Mouse (Mus musculus) heart, embryonic 12.5 days (tissue): ENCODE measurements around the gene Rpl32. TPM values are rescaled to one million over a fixed set of nuclear protein-coding genes. Genes with fewer than 3 reads are reported as not detected.

Experiments used
- ATAC-seq: fragments of 200-750 bp; cut with Nextera tagmentation; 2 replicates; pipeline ENCODE4 v1.8.0; 2017; ENCODE audit warnings: moderate TSS enrichment, moderate library complexity; ENCODE audit not compliant: insufficient number of reproducible peaks, low FRiP score
- H3K27ac ChIP-seq: fragments of 300-500 bp; sonication (generic); 2 replicates; pipeline ENCODE4 v1.5.1; 2016; ENCODE audit warnings: mild to moderate bottlenecking, moderate library complexity; ENCODE audit not compliant: poor library complexity, severe bottlenecking
- H3K27me3 ChIP-seq: fragments of 300-500 bp; sonication (generic); replicated peaks from 2 replicates; pipeline ENCODE4 v1.6.1; 2016; ENCODE audit warnings: mild to moderate bottlenecking, moderate library complexity
- H3K36me3 ChIP-seq: fragments of 300-500 bp; sonication (generic); 2 replicates; pipeline ENCODE4 v1.6.1; 2016; ENCODE audit warnings: mild to moderate bottlenecking, moderate library complexity
- H3K4me1 ChIP-seq: fragments of 300-500 bp; sonication (generic); replicated peaks from 2 replicates; pipeline ENCODE4 v1.6.1; 2016; ENCODE audit warnings: mild to moderate bottlenecking
- H3K4me2 ChIP-seq: fragments of 300-500 bp; sonication (generic); 2 replicates; pipeline ENCODE4 v1.6.1; 2016; ENCODE audit warnings: mild to moderate bottlenecking, moderate library complexity
- H3K4me3 ChIP-seq: fragments of 300-500 bp; sonication (generic); 2 replicates; pipeline ENCODE4 v1.5.1; 2016; ENCODE audit warnings: mild to moderate bottlenecking
- H3K9ac ChIP-seq: fragments of 300-500 bp; sonication (generic); 2 replicates; pipeline ENCODE4 v1.6.1; 2016; ENCODE audit warnings: mild to moderate bottlenecking, moderate library complexity
- H3K9me3 ChIP-seq: fragments of 300-500 bp; sonication (generic); replicated peaks from 2 replicates; pipeline ENCODE4 v1.6.1; 2016; ENCODE audit warnings: mild to moderate bottlenecking, moderate library complexity
- WGBS: fragments of 180-500 bp; shearing (Covaris S2); methylation state at CpG from one replicate; pipeline ENCODE4 v1.1.7; 2016; 5-methylcytosine and 5-hydroxymethylcytosine counted together
- polyA plus RNA-seq: library from polyadenylated mRNA; unstranded; fragments of >200 nt; fragmentation: Nextera tagmentation; extraction: Ambion mirVana; gene quantifications from 2 replicates; pipeline ENCODE4 v1.2.1, GENCODE M21; 2016

The Rpl32 gene
- 1,366 and 1,429 TPM in 2 replicates for polyA plus RNA-seq

DNA sequence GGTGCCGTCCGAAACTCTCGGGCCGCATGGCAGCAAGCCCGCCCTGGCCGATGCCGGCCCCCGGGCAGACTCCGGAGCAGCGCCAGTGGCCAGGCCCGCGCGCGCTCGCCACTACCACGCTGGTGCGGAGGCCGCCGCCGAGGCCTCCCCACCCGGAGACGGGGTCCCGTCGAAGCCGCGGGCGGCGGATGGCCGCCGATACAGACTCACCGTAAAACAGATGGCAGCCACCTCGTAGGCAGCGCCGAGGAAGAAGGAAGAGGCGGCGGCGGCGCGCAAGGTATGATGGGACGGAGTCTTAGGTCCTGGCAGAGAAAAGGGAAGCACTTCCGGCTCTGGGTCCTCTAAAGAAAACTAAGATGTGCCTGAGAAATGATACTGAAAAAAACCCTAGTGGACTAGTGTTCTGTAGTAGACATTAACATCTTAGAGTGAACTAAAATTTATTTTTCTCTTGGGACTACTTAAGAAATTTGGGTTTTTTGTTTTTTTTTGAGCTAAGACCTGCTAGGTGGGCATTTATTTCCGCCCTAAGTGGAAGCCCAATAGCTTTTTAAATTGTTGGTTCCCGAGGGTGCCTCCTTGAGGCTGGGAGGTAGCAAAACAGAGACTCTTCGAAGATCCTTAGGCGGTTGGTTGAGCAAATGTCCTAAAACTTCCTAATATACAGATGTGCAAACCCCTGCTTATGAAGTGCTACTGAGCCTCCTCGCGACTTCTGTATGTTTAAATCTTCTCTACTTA is at the start of gene Rpl32:
Gene Rpl32 (minus strand): TSS at position 260 of the 744 bp plus-strand sequence.
- Histone ChIP-seq H3K4me3 (peak within 1 kb of the TSS; percentile 95), H3K36me3 (peaks cover 39% of the 10 kb centered on the region), H3K9ac (peak within 1 kb of the TSS; percentile 99), H3K4me2 (peak within 1 kb of the TSS; percentile 84), H3K27ac (peak within 1 kb of the TSS; percentile 93), H3K27me3 (no peaks in the 10 kb centered on the region), H3K4me1 (peaks cover 20% of the 10 kb centered on the region), H3K9me3 (no peaks in the 10 kb centered on the region)
- WGBS = under 1% methylated on average over 47 of the region's 47 CpGs
- peak; percentile 83 for ATAC-seq

DNA sequence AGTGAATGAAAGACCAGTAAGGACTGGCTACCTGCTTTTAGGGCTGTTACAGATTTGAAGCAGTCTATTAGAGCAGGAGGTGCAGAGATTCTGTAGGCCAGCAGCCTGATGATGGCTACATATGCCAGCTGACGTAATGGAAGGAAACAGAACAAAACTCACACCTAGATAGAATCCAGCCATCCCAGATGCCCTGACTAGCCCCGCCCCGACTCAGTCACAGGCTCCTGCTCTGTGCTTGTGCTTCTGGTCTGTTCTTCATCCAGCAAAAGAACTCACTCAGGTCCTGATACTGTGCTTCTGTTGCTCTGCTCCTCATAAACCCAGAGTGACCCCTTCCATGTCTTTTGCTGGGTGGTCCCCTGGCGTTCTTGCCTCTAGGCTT is 47.8 kb upstream of the Rpl32 start:
- Histone ChIP-seq H3K4me3 (no peak overlapping the region), H3K27ac (peak overlapping the region; percentile 50), H3K9me3 (no peaks in the 10 kb centered on the region), H3K4me1 (peaks cover 60% of the 10 kb centered on the region), H3K27me3 (no peaks in the 10 kb centered on the region), H3K36me3 (no peaks in the 10 kb centered on the region), H3K4me2 (no peak overlapping the region), H3K9ac (0 out of 2 replicates have a peak overlapping the region, but pooled peaks have one; percentile 1)
- WGBS = 51% methylated on average over 4 of the region's 4 CpGs
- 0 out of 2 replicates have a peak, but pooled peaks have one; percentile 17 for ATAC-seq

DNA sequence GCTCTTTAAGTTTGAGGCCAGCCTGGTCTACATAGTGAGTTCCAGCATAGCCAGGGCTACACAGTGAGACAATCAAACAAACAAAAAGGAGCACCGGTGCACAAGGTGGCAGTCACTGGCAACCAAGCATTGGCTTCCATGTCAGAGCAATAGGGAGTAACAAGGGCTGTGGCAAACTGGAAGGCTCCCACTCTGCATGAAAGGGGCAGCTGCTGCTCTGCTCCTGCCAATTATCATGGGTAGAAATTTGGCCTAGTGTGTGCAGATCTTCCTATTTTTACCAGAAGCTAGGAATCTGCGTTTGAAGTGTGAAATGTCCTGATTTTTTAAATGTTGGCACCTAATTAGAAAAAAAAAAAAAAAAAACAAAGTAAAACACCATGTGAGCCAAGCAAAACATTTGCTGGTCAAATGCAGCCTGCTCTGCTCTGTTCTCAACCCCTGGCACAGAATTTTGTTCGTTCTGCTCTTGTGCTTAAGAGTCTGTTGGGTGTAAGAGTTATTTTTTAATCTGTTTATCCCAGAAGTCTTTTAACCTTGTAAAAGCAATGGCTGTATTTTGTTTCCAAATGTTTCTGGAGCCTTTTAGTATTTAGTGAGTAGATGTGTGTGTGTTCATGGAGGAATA is 47.3 kb upstream of the Rpl32 start:
- no peak overlapping the region for H3K9ac ChIP-seq
- H3K4me1 ChIP-seq = peaks cover 60% of the 10 kb centered on the region
- no peaks in the 10 kb centered on the region for H3K27me3 ChIP-seq
- ATAC-seq = no peak
- 58% methylated on average over 3 of the region's 3 CpGs for WGBS
- no peaks in the 10 kb centered on the region for H3K36me3 ChIP-seq
- peak overlapping the region; percentile 50 for H3K27ac ChIP-seq
- no peak overlapping the region for H3K4me2 ChIP-seq
- no peaks in the 10 kb centered on the region for H3K9me3 ChIP-seq
- H3K4me3 ChIP-seq = no peak overlapping the region

- Histone ChIP-seq H3K4me2 (no peak overlapping the region), H3K4me3 (no peak overlapping the region), H3K27ac (no peak overlapping the region), H3K27me3 (no peaks in the 10 kb centered on the region), H3K9ac (no peak overlapping the region), H3K9me3 (no peaks in the 10 kb centered on the region), H3K36me3 (no peaks in the 10 kb centered on the region; the same call in 1 of the 2 replicates), H3K4me1 (peaks cover 50% of the 10 kb centered on the region)
- WGBS = 59% methylated on average over 2 of the region's 2 CpGs
- no peak for ATAC-seq
Observed at GRCm38 (mm10) chr6:115854432-115854831, 45.9 kb upstream of the Rpl32 start.

- H3K27ac ChIP-seq = peak overlapping the region; percentile 90
- 50% methylated on average over 7 of the region's 7 CpGs for WGBS
- peak overlapping the region; percentile 75 for H3K9ac ChIP-seq
- no peaks in the 10 kb centered on the region for H3K9me3 ChIP-seq
- no peaks in the 10 kb centered on the region for H3K27me3 ChIP-seq
- H3K4me1 ChIP-seq = peaks cover 45% of the 10 kb centered on the region
- peaks cover 1% of the 10 kb centered on the region for H3K36me3 ChIP-seq
- no peak for ATAC-seq
- H3K4me2 ChIP-seq = peak overlapping the region; percentile 67
- peak overlapping the region; percentile 60 for H3K4me3 ChIP-seq
Observed at GRCm38 (mm10) chr6:115853985-115854384, 45.4 kb upstream of the Rpl32 start.

GRCm38 (mm10) chr6:115853091-115853813 is 44.7 kb upstream of the Rpl32 start, which contains the start of the genes Mbd4 and Ift122:
Gene Mbd4, minus strand, starts transcription at chr6:115853371.
Gene Ift122, plus strand, starts transcription at chr6:115853470.
- H3K36me3 ChIP-seq = peaks cover 8% of the 10 kb centered on the region
- peaks cover 48% of the 10 kb centered on the region for H3K4me1 ChIP-seq
- under 1% methylated on average over 51 of the region's 51 CpGs for WGBS
- peak within 1 kb of the TSS; percentile 93 for H3K4me2 ChIP-seq
- no peaks in the 10 kb centered on the region for H3K27me3 ChIP-seq
- ATAC-seq = peak; percentile 96
- H3K27ac ChIP-seq = peak within 1 kb of the TSS; percentile 90
- H3K4me3 ChIP-seq = peak within 1 kb of the TSS; percentile 61
- peak within 1 kb of the TSS; percentile 77 for H3K9ac ChIP-seq
- no peaks in the 10 kb centered on the region for H3K9me3 ChIP-seq

DNA sequence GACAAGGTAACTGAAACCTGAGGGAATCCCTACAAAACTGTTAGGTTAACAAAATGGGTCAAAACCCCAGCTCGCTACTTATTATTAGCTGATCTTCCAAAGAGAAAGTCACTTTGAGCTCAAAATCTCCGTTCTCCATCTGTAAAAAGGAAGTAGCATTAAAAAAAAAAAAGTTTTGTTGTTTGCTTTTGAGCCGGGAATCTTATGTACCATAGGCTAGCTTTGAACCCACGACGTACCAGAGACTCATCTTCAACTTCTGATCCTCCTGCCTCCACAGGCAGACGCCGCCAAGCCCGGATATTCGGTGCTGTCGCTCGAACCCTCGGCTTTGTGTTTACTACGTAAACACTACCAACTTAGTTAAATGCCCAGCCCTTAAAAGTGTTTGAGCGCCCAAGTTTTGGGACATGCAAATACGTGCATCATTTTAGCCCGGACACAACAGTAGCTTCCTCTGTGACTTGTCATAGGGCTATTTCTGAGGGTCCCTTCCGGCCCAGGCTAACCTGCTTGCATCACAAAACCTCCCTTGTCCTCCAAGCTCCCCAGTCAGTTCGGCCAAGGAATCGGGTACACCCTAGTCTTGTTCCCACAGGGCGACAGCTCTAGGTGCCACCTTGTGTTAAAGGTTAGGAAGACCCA is 44.0 kb upstream of the Rpl32 start:
- ATAC-seq = no peak
- H3K4me3 ChIP-seq = peak overlapping the region; percentile 61
- 6% methylated on average over 20 of the region's 20 CpGs for WGBS

GRCm38 (mm10) chr6:115848598-115849304 is 40.2 kb upstream of the Rpl32 start:
- ATAC-seq = no peak
- peaks cover 21% of the 10 kb centered on the region for H3K4me1 ChIP-seq
- no peak overlapping the region for H3K4me2 ChIP-seq
- H3K27ac ChIP-seq = no peak overlapping the region
- H3K27me3 ChIP-seq = no peaks in the 10 kb centered on the region
- H3K36me3 ChIP-seq = peaks cover 25% of the 10 kb centered on the region
- no peak overlapping the region for H3K4me3 ChIP-seq
- 90% methylated on average over 10 of the region's 10 CpGs for WGBS
- no peak overlapping the region for H3K9ac ChIP-seq
- H3K9me3 ChIP-seq = no peaks in the 10 kb centered on the region

More for the DNA sequence above, 44.0 kb upstream of the Rpl32 start:
- no peaks in the 10 kb centered on the region for H3K27me3 ChIP-seq
- H3K4me1 ChIP-seq = peaks cover 49% of the 10 kb centered on the region
- H3K9ac ChIP-seq = peak overlapping the region; percentile 77
- H3K4me2 ChIP-seq = peak overlapping the region; percentile 93
- peak overlapping the region; percentile 90 for H3K27ac ChIP-seq
- H3K9me3 ChIP-seq = no peaks in the 10 kb centered on the region
- H3K36me3 ChIP-seq = peaks cover 9% of the 10 kb centered on the region

- WGBS = 36% methylated on average over 8 of the region's 8 CpGs
- H3K9me3 ChIP-seq = no peaks in the 10 kb centered on the region
- no peak overlapping the region for H3K4me2 ChIP-seq
- H3K4me1 ChIP-seq = peaks cover 11% of the 10 kb centered on the region
- H3K27me3 ChIP-seq = no peaks in the 10 kb centered on the region
- H3K9ac ChIP-seq = no peak overlapping the region
- no peak overlapping the region for H3K4me3 ChIP-seq
- no peak for ATAC-seq
- H3K36me3 ChIP-seq = peaks cover 39% of the 10 kb centered on the region
- no peak overlapping the region for H3K27ac ChIP-seq
Observed at GRCm38 (mm10) chr6:115846640-115847411, 38.3 kb upstream of the Rpl32 start.

GRCm38 (mm10) chr6:115845006-115845405 is 36.5 kb upstream of the Rpl32 start:
- ATAC-seq = no peak
- Histone ChIP-seq H3K9ac (no peak overlapping the region), H3K27ac (no peak overlapping the region), H3K9me3 (no peaks in the 10 kb centered on the region), H3K4me3 (no peak overlapping the region), H3K36me3 (peaks cover 42% of the 10 kb centered on the region), H3K4me1 (peaks cover 10% of the 10 kb centered on the region), H3K27me3 (no peaks in the 10 kb centered on the region), H3K4me2 (no peak overlapping the region)
- 93% methylated on average over 4 of the region's 4 CpGs for WGBS
